Comparison of ENCODE assay signal across 9 mouse cellular contexts in the genomic region with DNA sequence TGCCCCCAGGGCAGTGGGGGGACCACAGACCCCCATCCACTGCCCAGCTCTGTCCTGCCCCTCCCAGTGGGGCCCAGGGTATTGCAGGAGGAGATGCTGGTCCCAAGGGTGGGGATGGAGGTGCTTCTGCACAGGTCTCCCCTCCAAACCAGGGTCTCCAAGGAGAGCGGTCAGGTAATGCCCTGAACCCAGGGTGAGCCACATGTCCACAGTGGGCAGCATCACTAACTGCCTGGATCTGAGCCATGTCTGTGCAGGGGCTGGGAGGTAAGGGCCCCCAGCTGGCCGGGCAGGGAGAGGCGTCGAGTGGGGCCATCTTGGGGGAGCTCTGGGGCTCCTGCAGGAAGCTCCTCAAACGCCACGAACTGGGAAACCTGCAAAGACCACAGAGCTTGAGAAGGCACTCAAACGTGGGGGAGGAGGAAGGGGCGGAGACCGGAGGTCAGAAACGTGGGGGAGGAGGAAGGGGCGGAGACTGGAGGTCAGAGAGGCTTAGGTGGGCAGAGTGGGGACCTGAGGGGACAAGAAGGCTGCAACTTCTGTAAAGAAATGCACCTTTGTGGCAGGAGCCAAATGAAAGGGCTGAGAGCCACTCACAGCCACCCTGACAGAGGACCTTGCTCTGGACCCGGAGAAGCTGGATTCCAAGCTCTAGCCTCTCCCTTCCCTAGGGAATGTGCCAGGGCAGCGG. TPM values are rescaled to one million over a fixed set of nuclear protein-coding genes. Genes with fewer than 3 reads are reported as not detected.
DNase-seq lines count a peak whose midpoint lies in the region; ATAC-seq and TF ChIP-seq lines count a peak whose summit lies in the region.
"Had no signal": no experiment of that assay in that cellular context is flagged by ENCODE, and none has a peak within 500 bp of the region (broad histone marks: within the 10 kb centered on the region; RNA-seq: fewer than 3 reads in every experiment).

No protein-coding gene starts in this region.

- no peak for ATAC-seq in liver, postnatal 0 days

- H3K9ac ChIP-seq in liver, postnatal 0 days (replicated peaks): no peak overlapping the region
- H3K9ac ChIP-seq: hindbrain, embryonic 15.5 days had no signal

- no peak for TF ChIP-seq POLR2A in thymus, adult 2 months (IDR thresholded peaks at IDR 0.05; ENCODE audit: control insufficient read depth, extremely low read depth, insufficient read depth, low read length, poor library complexity)

- H3K9me3 ChIP-seq in liver, postnatal 0 days (ENCODE audit: low read length): no peaks in the 10 kb centered on the region
- H3K9me3 ChIP-seq: hindbrain, embryonic 15.5 days had no signal

- H3K4me2 ChIP-seq in liver, postnatal 0 days (ENCODE audit: low read depth, low read length): peak overlapping the region; percentile 47
- H3K4me2 ChIP-seq: hindbrain, embryonic 15.5 days had no signal

- WGBS in thymus, adult 2 months: 25% methylated on average over 13 of the region's 13 CpGs
- 24% methylated on average over 13 of the region's 13 CpGs for WGBS in liver, postnatal 0 days (ENCODE audit: insufficient replicate concordance)

- TF ChIP-seq CTCF in thymus, adult 2 months (IDR thresholded peaks at IDR 0.05; ENCODE audit: borderline replicate concordance, control insufficient read depth, extremely low read depth, insufficient read depth, low read length, poor library complexity): no peak
- TF ChIP-seq CTCF in liver, postnatal 0 days (IDR thresholded peaks at IDR 0.05; ENCODE audit: low read depth): no peak

- H3K27ac ChIP-seq in thymus, adult 2 months (ENCODE audit: control insufficient read depth, insufficient read depth, low read length): no peak overlapping the region
- no peak overlapping the region for H3K27ac ChIP-seq in liver, postnatal 0 days (ENCODE audit: low read depth)
- H3K27ac ChIP-seq: hindbrain, embryonic 15.5 days had no signal

- no peak for TF ChIP-seq EP300 in liver, postnatal 0 days (IDR thresholded peaks at IDR 0.05; ENCODE audit: low read depth)

- H3K36me3 ChIP-seq in thymus, adult 2 months (ENCODE audit: control insufficient read depth, insufficient read depth, low read length): peaks cover 10% of the 10 kb centered on the region
- no peaks in the 10 kb centered on the region for H3K36me3 ChIP-seq in liver, postnatal 0 days (replicated peaks; ENCODE audit: insufficient read depth, low read length)

- H3K27me3 ChIP-seq in thymus, adult 2 months (ENCODE audit: control insufficient read depth, insufficient read depth, low read length): no peaks in the 10 kb centered on the region
- no peaks in the 10 kb centered on the region for H3K27me3 ChIP-seq in liver, postnatal 0 days (ENCODE audit: insufficient read depth, low read length)
- H3K27me3 ChIP-seq: hindbrain, embryonic 15.5 days had no signal

- H3K4me1 ChIP-seq in thymus, adult 2 months (replicated peaks; ENCODE audit: control insufficient read depth, insufficient read depth, low read length): peaks cover 6% of the 10 kb centered on the region
- 0 out of 2 replicates have a peak, but pooled peaks cover 2% of the 10 kb centered on the region for H3K4me1 ChIP-seq in liver, postnatal 0 days (ENCODE audit: insufficient read depth)

- H3K4me3 ChIP-seq in thymus, adult 2 months (ENCODE audit: control insufficient read depth, insufficient read depth, low read length): no peak overlapping the region
- no peak overlapping the region for H3K4me3 ChIP-seq in liver, postnatal 0 days (ENCODE audit: low read depth, low read length)
- H3K4me3 ChIP-seq: hindbrain, embryonic 15.5 days had no signal

- DNase-seq in heart, adult 11 months: peak; percentile 92
- no peak for DNase-seq in heart, postnatal 4 days
- DNase-seq in thymus, adult 2 months: peak; percentile 28
- DNase-seq in thymus, postnatal 10 days (ENCODE audit: low spot score in 2 of 2): no peak
- DNase-seq in liver, postnatal 0 days: no peak
- DNase-seq in right cerebral cortex, postnatal 25 days: no peak
- DNase-seq in layer of hippocampus, postnatal 25 days (ENCODE audit: extremely low spot score in 1 of 2, low spot score in 1 of 2): no peak
- DNase-seq in gastrocnemius, adult 18-20 months (ENCODE audit: low spot score): no peak

RNA-seq across cellular contexts. Expression of a gene that starts 31.5 kb away (rescaled TPM):
- 100 to 1,000 TPM; 108 to 118 TPM for total RNA-seq in heart, postnatal 4 days (2021)
- 187 and 196 TPM in 2 replicates for polyA plus RNA-seq in thymus, adult 2 months (2012; rRNA removed)
- polyA plus RNA-seq in liver, postnatal 0 days (2015; fragmentation: Nextera tagmentation; extraction: Ambion mirVana): 0.05 and 0.08 TPM in 2 replicates
- total RNA-seq in layer of hippocampus, postnatal 25 days (2021): 10 to 100 TPM; 20.1 to 21.9 TPM
- total RNA-seq in gastrocnemius, adult 18-20 months (2021): 1 to 10 TPM; 1.1 to 1.5 TPM

RNA-seq across cellular contexts. Expression of a gene that starts 44.7 kb away (rescaled TPM):
- total RNA-seq in heart, postnatal 4 days (2021): 10 to 100 TPM; 39.5 to 40.6 TPM
- 3.7 and 5.7 TPM in 2 replicates for polyA plus RNA-seq in thymus, adult 2 months (2012; rRNA removed)
- polyA plus RNA-seq in liver, postnatal 0 days (2015; fragmentation: Nextera tagmentation; extraction: Ambion mirVana): 1.7 and 1.8 TPM in 2 replicates
- 1 to 10 TPM; 6.7 to 8.4 TPM for total RNA-seq in layer of hippocampus, postnatal 25 days (2021)
- total RNA-seq in gastrocnemius, adult 18-20 months (2021): 1 to 10 TPM; 4.3 to 8.1 TPM

Comparison
In these comparisons a context has a peak if more than half of its experiments do, and no peak if none do; other contexts are left out.
1. DNase-seq: peak in heart, adult 11 months (single experiment) and thymus, adult 2 months (single experiment); none in heart, postnatal 4 days (single experiment), thymus, postnatal 10 days (0 of 2), liver, postnatal 0 days (single experiment), right cerebral cortex, postnatal 25 days (single experiment), layer of hippocampus, postnatal 25 days (0 of 2) and gastrocnemius, adult 18-20 months (single experiment).
2. RNA of a gene that starts 31.5 kb away (total RNA-seq): 108 to 118 TPM in heart, postnatal 4 days and 20.1 to 21.9 TPM in layer of hippocampus, postnatal 25 days; 1.1 to 1.5 TPM in gastrocnemius, adult 18-20 months; every median in the first group is over 4 times any median in the second.
3. RNA of a gene that starts 44.7 kb away (total RNA-seq): 39.5 to 40.6 TPM in heart, postnatal 4 days; 6.7 to 8.4 TPM in layer of hippocampus, postnatal 25 days and 4.3 to 8.1 TPM in gastrocnemius, adult 18-20 months; every median in the first group is over 4 times any median in the second.